Comparison of ENCODE assay signal across 10 mouse cellular contexts in the genomic region with DNA sequence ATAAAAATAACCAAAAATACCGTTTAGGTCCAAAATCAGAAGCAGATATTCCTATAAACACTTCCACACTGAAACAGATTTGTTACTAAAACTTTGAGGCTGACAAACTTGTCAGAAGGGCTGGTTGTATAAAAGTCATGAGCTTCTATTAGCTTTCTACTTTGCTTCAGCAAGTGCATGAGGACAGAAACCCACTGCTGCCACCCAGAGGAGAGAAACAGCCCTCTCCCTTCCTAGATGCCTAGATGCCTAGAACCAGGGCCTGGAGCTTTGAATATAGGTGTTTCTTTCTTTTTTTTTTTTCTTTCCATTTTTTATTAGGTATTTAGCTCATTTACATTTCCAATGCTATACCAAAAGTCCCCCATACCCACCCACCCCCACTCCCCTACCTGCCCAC.
DNase-seq lines count a peak whose midpoint lies in the region; ATAC-seq lines count a peak whose summit lies in the region.
"Had no signal": no experiment of that assay in that cellular context is flagged by ENCODE, and none has a peak within 500 bp of the region (broad histone marks: within the 10 kb centered on the region; RNA-seq: fewer than 3 reads in every experiment).

No protein-coding gene starts in this region.

- no peak for ATAC-seq in megakaryocyte, adult 5-6 weeks (ENCODE audit: poor library complexity, severe bottlenecking)
- ATAC-seq: CD4-positive, CD25-positive, alpha-beta regulatory T cell, adult 4 months had no signal

- intact Hi-C loops in left cerebral cortex, postnatal 4 days (cut with DNase I) = no loop called here

- peak; percentile 24 for DNase-seq in embryo, embryonic 10 days (ENCODE audit: low spot score)
- DNase-seq in embryo, embryonic 9.5 days (ENCODE audit: extremely low spot score) = no peak
- peak; percentile 21 for DNase-seq in left cerebral cortex, adult 11 months (ENCODE audit: low spot score)
- no peak for DNase-seq in left cerebral cortex, postnatal 4 days
- peak; percentile 37 for DNase-seq in ES-CJ7 (ENCODE audit: low read depth, low spot score)
- DNase-seq in mesoderm, embryonic 11.5 days (ENCODE audit: low read depth, low spot score) = peak; percentile 10
- DNase-seq in cerebellum, adult 9-10 months = no peak
- DNase-seq: gastrocnemius, postnatal 14 days had no signal

Comparison
In these comparisons a context has a peak if more than half of its experiments do, and no peak if none do; other contexts are left out.
1. DNase-seq: peak in embryo, embryonic 10 days (single experiment), left cerebral cortex, adult 11 months (single experiment), ES-CJ7 (single experiment) and mesoderm, embryonic 11.5 days (single experiment); none in embryo, embryonic 9.5 days (single experiment), left cerebral cortex, postnatal 4 days (single experiment) and cerebellum, adult 9-10 months (single experiment).